Mouse (Mus musculus): Measurements from ENCODE around the gene Vmn1r220. TPM values are rescaled to one million over a fixed set of nuclear protein-coding genes. Genes with fewer than 3 reads are reported as not detected.
"Not testable (repeated sequence)": the region's sequence is repeated elsewhere in the genome, so short reads cannot be mapped to it uniquely, and the experiment has no call there.

The Vmn1r220 gene
- total RNA-seq (2015) (not detected in 2 replicates), total RNA-seq (2017) (not detected in 2 replicates)

DNA sequence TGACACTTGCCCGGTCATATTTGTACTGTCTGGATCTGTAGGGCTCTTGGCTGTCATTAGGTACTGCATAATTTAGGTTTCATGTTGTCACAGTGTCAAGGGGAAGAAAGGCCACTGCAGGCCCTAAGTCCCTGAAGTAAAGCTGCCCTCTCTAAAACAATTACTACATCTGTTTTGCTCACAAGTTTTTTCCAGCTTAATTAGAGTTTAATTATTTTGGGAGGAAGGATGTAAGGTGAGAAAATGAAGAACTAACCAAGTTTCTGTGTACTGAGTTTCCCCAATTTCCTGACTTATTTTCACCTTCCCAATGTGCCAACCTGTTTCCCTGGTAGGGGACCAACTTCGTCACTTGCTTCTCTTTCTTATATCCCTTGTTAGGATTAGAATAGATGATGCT, at the start of gene Vmn1r220:
Vmn1r220 (minus strand) TSS at position 101 of the 400 bp plus-strand sequence.
- ATAC-seq (ENCODE audit: poor library complexity, severe bottlenecking): no peak

DNA sequence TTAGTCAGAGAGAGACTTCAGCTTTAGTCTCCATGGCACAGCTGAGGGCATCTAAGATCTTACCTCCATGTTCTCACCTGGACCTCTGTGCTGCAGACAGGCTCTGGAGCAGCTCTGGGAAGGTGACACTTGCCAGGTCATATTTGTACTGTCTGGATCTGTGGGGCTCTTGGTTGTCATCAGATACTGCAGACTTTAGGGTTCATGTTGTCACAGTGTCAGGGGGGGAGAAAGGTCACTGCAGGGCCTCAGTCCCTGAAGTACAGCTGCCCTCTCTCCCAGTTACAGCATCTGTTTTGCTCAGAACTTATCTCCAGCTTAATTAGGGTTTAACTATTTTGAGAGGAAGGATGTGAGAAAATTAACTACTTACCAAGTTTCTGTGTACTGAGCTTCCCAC, 48.1 kb upstream of the Vmn1r220 start, which contains the start of gene Vmn1r222:
Vmn1r222 (minus strand) TSS at position 101 of the 400 bp plus-strand sequence.
- ATAC-seq (ENCODE audit: poor library complexity, severe bottlenecking): not testable (repeated sequence)

DNA sequence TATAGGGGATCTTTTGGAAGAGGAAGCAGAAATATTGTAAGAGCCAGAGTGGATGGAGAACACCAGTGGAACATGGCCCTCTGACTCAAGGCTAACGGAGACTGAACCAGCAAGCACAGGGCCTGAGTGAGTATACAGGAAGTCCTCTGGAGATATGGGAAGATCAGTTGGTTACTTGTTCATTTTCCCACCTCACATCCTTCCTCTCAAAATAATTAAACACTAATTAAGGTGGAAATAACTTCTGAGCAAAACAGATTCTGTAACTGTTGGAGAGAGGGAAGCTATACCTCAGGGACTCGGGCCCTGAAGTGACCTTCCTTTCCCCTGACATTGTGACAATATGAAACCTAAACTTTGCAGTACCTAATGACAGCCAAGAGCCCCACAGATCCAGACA, 26.1 kb upstream of the Vmn1r220 start, which contains the start of gene Vmn1r221:
Vmn1r221 (plus strand) TSS at position 301 of the 400 bp plus-strand sequence.
- ATAC-seq (ENCODE audit: poor library complexity, severe bottlenecking): not testable (repeated sequence)

DNA sequence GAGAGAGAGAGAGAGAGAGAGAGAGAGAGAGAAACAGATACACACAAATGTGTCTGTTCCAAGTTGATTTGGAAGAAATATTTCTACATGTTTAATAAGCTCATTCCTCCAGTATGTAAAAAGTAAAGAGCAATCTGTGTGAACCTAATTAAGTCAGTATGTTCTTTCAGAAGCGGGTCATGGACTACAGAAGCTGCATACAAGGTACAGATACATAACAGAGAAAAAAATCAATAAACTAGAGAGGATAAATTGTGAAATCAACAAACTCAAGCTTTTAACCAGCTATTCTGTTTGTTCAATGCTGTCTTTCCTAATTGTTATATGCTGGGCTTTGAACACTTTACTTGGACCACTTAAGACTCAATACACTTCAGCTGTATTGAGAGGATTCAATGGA, 16.1 kb upstream of the Vmn1r220 start:
- ATAC-seq (ENCODE audit: poor library complexity, severe bottlenecking): not testable (repeated sequence)

DNA sequence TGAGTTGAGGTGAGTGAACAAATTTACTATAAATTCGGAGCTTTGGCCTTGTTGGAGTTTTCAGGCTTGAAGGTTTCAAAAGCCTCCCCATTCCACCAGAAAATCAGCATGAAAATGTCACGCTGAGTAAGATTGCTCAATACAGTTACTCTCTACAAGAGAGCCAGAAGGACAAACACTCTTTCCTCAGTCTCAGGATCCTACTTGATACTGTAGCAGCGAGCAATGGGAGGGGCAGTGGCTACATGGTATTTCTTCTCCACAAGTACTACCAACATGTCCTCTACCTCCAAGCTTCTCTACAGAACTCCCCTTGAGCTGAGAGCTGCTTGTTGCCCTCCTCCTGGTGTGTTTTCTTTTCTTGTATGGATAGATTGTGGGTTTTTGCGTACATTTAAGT, 21.3 kb downstream of the Vmn1r220 start:
- ATAC-seq (ENCODE audit: poor library complexity, severe bottlenecking): not testable (repeated sequence)

DNA sequence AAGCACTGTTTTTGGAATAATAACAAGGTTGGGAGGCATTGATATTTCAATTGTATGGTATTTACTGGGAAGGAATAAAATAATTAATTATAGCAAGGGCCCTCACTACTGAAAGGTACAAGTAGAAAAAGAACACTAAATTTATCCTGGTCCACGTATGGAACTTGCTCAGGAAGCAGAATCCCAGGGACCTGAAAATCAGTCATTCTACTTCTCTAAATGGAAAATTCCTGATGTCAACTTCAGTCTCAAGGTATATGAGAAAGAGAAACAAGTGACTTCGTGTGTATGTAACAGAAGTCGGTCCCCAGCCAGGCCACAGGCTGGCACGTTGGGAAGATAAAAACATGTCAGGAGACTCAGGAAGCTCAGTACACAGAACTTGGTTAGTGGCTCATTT, 28.8 kb downstream of the Vmn1r220 start, which contains the start of gene Vmn1r219:
Vmn1r219 (plus strand) TSS at position 301 of the 400 bp plus-strand sequence.
- ATAC-seq (ENCODE audit: poor library complexity, severe bottlenecking): no peak

DNA sequence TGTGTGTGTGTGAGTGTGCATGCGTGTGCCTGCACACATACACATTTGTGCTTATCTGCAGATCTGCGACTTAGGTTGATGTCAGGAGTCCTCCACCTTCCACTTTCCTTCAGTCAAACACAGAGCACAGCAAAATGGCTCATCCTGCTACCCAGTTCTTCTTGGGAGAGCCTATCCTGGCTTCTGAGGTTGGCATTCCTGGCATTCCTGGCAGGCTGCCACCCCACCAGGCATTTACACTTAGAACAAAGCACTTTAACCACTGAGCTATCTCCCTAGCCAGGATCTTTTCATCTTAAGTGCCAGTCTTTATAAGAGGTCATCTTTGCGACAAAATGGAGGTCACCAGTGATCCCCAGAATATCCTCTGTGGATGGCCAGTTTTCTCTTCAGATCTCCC, 29.9 kb downstream of the Vmn1r220 start:
- ATAC-seq (ENCODE audit: poor library complexity, severe bottlenecking): no peak

DNA sequence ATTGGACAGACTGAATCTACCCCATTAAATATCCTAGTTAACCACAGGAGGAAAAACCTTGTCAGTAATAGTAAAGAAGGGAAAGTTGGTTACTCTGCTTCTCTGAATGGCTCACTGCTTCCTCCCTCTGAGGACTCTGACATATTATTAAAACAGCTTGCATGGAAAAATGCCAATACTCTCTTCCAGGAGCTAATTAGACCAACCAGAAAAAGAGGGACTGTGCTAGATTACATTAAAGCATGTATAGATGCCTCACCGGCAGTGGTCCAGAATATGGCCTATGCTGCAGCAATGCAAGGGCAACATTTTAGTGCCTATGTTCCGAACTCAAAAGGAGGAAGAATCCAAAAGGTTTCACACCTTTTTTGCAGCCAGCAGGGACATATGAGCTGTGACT, 48.9 kb downstream of the Vmn1r220 start:
- no peak for ATAC-seq (ENCODE audit: poor library complexity, severe bottlenecking)

DNA sequence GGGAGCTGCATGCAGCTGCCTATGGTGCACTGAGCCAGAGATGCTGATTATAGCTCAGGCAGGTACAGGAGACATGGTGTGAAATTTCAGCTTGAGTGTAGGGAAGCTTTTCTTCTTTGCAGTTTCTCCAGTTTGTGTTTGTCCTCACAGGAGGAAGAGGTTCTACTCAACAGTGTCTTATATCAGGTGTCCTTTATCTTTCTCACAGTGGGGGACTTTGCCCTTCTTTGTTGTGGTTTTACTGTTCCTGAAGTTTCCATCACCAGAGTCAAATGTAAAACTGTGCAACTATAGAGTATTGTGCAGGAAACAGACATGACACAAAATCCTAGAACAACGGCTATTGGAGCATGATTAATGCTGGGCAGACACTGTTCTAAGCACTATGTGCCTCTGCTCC, 54.3 kb downstream of the Vmn1r220 start:
- no peak for ATAC-seq (ENCODE audit: poor library complexity, severe bottlenecking)

DNA sequence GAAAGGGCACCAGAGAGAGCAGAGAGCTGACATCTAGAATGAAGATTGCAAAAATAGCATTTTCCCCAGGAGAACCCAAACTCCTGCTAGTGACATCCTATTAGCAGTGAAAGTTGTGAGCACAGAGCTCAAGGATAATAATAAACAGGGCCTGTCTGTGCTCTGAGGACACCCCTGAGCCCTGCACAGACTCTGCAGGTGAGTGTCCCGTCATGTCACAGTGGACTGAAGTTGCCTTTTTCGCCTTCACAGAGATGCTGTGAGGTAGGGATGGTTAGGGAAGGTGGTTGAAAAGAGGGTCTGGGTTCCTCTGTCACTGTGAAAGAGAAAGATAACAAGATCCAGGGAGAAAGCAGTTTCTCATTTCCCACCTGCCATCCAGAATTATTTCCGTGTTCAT, 54.7 kb downstream of the Vmn1r220 start, which contains the start of gene Vmn1r218:
Vmn1r218 (plus strand) TSS at position 57 of the 400 bp plus-strand sequence.
- no peak for ATAC-seq (ENCODE audit: poor library complexity, severe bottlenecking)

Other genes with a start within 250 kb of the Vmn1r220 start
- gene Vmn1r213, start 180.3 kb downstream of the Vmn1r220 start, total RNA-seq (2015): not detected in 2 replicates
- gene Vmn1r213, start 180.3 kb downstream of the Vmn1r220 start, total RNA-seq (2017): not detected in 2 replicates
- gene Vmn1r214, start 157.6 kb downstream of the Vmn1r220 start, total RNA-seq (2015): not detected in 2 replicates
- not detected in 2 replicates for gene Vmn1r214, start 157.6 kb downstream of the Vmn1r220 start, total RNA-seq (2017)
- not detected in 2 replicates for gene Vmn1r215, start 120.0 kb downstream of the Vmn1r220 start, total RNA-seq (2015)
- not detected in 2 replicates for gene Vmn1r215, start 120.0 kb downstream of the Vmn1r220 start, total RNA-seq (2017)
- gene Vmn1r217, start 69.7 kb downstream of the Vmn1r220 start, total RNA-seq (2015): not detected in 2 replicates
- gene Vmn1r217, start 69.7 kb downstream of the Vmn1r220 start, total RNA-seq (2017): not detected in 2 replicates
- gene Vmn1r218, start 54.8 kb downstream of the Vmn1r220 start, total RNA-seq (2015): not detected in 2 replicates
- gene Vmn1r218, start 54.8 kb downstream of the Vmn1r220 start, total RNA-seq (2017): not detected in 2 replicates
- gene Vmn1r219, start 28.7 kb downstream of the Vmn1r220 start, total RNA-seq (2015): not detected in 2 replicates
- gene Vmn1r219, start 28.7 kb downstream of the Vmn1r220 start, total RNA-seq (2017): not detected in 2 replicates
- gene Vmn1r221, start 26.2 kb upstream of the Vmn1r220 start, total RNA-seq (2015): not detected in 2 replicates
- gene Vmn1r221, start 26.2 kb upstream of the Vmn1r220 start, total RNA-seq (2017): not detected in 2 replicates
- gene Vmn1r222, start 48.0 kb upstream of the Vmn1r220 start, total RNA-seq (2015): not detected in 2 replicates
- not detected in 2 replicates for gene Vmn1r222, start 48.0 kb upstream of the Vmn1r220 start, total RNA-seq (2017)
- gene Vmn1r223, start 59.2 kb upstream of the Vmn1r220 start, total RNA-seq (2015): not detected in 2 replicates
- gene Vmn1r223, start 59.2 kb upstream of the Vmn1r220 start, total RNA-seq (2017): not detected in 2 replicates
- 18.8 and 20.3 TPM in 2 replicates for gene Zfp322a, start 181.2 kb upstream of the Vmn1r220 start, total RNA-seq (2015)
- 39.8 and 46.7 TPM in 2 replicates for gene Zfp322a, start 181.2 kb upstream of the Vmn1r220 start, total RNA-seq (2017)
- 5.1 and 5.2 TPM in 2 replicates for gene Abt1, start 235.9 kb upstream of the Vmn1r220 start, total RNA-seq (2015)
- gene Abt1, start 235.9 kb upstream of the Vmn1r220 start, total RNA-seq (2017): 6.8 and 11.2 TPM in 2 replicates

Data from megakaryocyte, adult 5-6 weeks (primary cell).